Mouse (Mus musculus) heart, embryonic 10.5 days (tissue): Measurements from ENCODE around the gene St3gal5. TPM values are rescaled to one million over a fixed set of nuclear protein-coding genes. Genes with fewer than 3 reads are reported as not detected.
"Not testable (repeated sequence)": the region's sequence is repeated elsewhere in the genome, so short reads cannot be mapped to it uniquely, and the experiment has no call there.

ENCODE experiments used
- DNase-seq: peaks from one replicate; pipeline ENCODE4 v3.0.0-alpha.2; 2017; ENCODE audit warnings: low spot score
- H3K27ac ChIP-seq: fragments of 300-500 bp; sonication (generic); 2 replicates; pipeline ENCODE4 v1.5.1; 2016; ENCODE audit warnings: mild to moderate bottlenecking
- H3K27me3 ChIP-seq: fragments of 300-500 bp; sonication (generic); 2 replicates; pipeline ENCODE4 v1.6.1; 2016; ENCODE audit warnings: mild to moderate bottlenecking; ENCODE audit not compliant: poor library complexity, insufficient read depth, severe bottlenecking
- H3K36me3 ChIP-seq: fragments of 300-500 bp; sonication (generic); 2 replicates; pipeline ENCODE4 v1.6.1; 2016; ENCODE audit warnings: mild to moderate bottlenecking, moderate library complexity
- H3K4me1 ChIP-seq: fragments of 300-500 bp; sonication (generic); 2 replicates; pipeline ENCODE4 v1.6.1; 2016; ENCODE audit warnings: mild to moderate bottlenecking
- H3K4me3 ChIP-seq: fragments of 300-500 bp; sonication (generic); 2 replicates; pipeline ENCODE4 v1.5.1; 2016; ENCODE audit warnings: mild to moderate bottlenecking, moderate library complexity
- H3K9me3 ChIP-seq: fragments of 300-500 bp; sonication (generic); 2 replicates; pipeline ENCODE4 v1.6.1; 2016; ENCODE audit warnings: mild to moderate bottlenecking, moderate library complexity
- WGBS: fragments of 180-500 bp; shearing (Covaris S2); methylation state at CpG from one replicate; pipeline ENCODE4 v1.1.7; 2016; 5-methylcytosine and 5-hydroxymethylcytosine counted together
- polyA plus RNA-seq: library from polyadenylated mRNA; unstranded; fragments of >200 nt; fragmentation: Nextera tagmentation; extraction: Ambion mirVana; gene quantifications from 2 replicates; pipeline ENCODE4 v1.2.1, GENCODE M21; 2016

Gene St3gal5
- polyA plus RNA-seq, result 59.5 and 64.1 TPM in 2 replicates

GRCm38 (mm10) chr6:72097181-72097995 lies at the start of gene St3gal5:
St3gal5 (plus strand) TSS chr6:72097592.
- Histone ChIP-seq H3K4me3 (peak within 1 kb of the TSS; percentile 94), H3K27ac (peak within 1 kb of the TSS; percentile 97), H3K36me3 (no peaks in the 10 kb centered on the region), H3K27me3 (no peaks in the 10 kb centered on the region), H3K9me3 (no peaks in the 10 kb centered on the region), H3K4me1 (peaks cover 70% of the 10 kb centered on the region)
- DNase-seq, result peak; percentile 97
- WGBS, result under 1% methylated on average over 78 of the region's 81 CpGs

- Histone ChIP-seq H3K4me1 (peaks cover 10% of the 10 kb centered on the region), H3K36me3 (no peaks in the 10 kb centered on the region), H3K27ac (no peak overlapping the region), H3K9me3 (no peaks in the 10 kb centered on the region), H3K4me3 (no peak overlapping the region), H3K27me3 (no peaks in the 10 kb centered on the region)
- no peak for DNase-seq
- 86% methylated on average over 5 of the region's 5 CpGs for WGBS
Observed at GRCm38 (mm10) chr6:72048643-72049042, 48.7 kb upstream of the St3gal5 start.

- 46% methylated on average over 6 of the region's 6 CpGs for WGBS
Observed at GRCm38 (mm10) chr6:72049941-72050340, 47.5 kb upstream of the St3gal5 start.

GRCm38 (mm10) chr6:72050827-72051226 lies 46.6 kb upstream of the St3gal5 start:
- DNase-seq, result no peak
- H3K4me1 ChIP-seq, result peaks cover 10% of the 10 kb centered on the region
- no peak overlapping the region for H3K27ac ChIP-seq
- no peaks in the 10 kb centered on the region for H3K9me3 ChIP-seq
- WGBS, result 47% methylated on average over 7 of the region's 7 CpGs
- H3K36me3 ChIP-seq, result no peaks in the 10 kb centered on the region
- no peak overlapping the region for H3K4me3 ChIP-seq
- no peaks in the 10 kb centered on the region for H3K27me3 ChIP-seq

More at GRCm38 (mm10) chr6:72049941-72050340, 47.5 kb upstream of the St3gal5 start:
- H3K4me1 ChIP-seq, result peaks cover 10% of the 10 kb centered on the region
- no peaks in the 10 kb centered on the region for H3K27me3 ChIP-seq
- H3K36me3 ChIP-seq, result no peaks in the 10 kb centered on the region
- H3K9me3 ChIP-seq, result no peaks in the 10 kb centered on the region
- no peak for DNase-seq
- no peak overlapping the region for H3K4me3 ChIP-seq
- H3K27ac ChIP-seq, result no peak overlapping the region

GRCm38 (mm10) chr6:72051247-72051646 lies 46.1 kb upstream of the St3gal5 start:
- H3K4me3 ChIP-seq, result no peak overlapping the region
- WGBS, result 80% methylated on average over 2 of the region's 2 CpGs
- no peak for DNase-seq
- peaks cover 10% of the 10 kb centered on the region for H3K4me1 ChIP-seq
- no peaks in the 10 kb centered on the region for H3K9me3 ChIP-seq
- H3K27me3 ChIP-seq, result no peaks in the 10 kb centered on the region
- no peak overlapping the region for H3K27ac ChIP-seq
- no peaks in the 10 kb centered on the region for H3K36me3 ChIP-seq

- WGBS, result 54% methylated on average over 6 of the region's 6 CpGs
- H3K4me3 ChIP-seq, result no peak overlapping the region
- H3K36me3 ChIP-seq, result no peaks in the 10 kb centered on the region
- H3K27me3 ChIP-seq, result no peaks in the 10 kb centered on the region
- H3K9me3 ChIP-seq, result no peaks in the 10 kb centered on the region
- H3K4me1 ChIP-seq, result peaks cover 10% of the 10 kb centered on the region
- H3K27ac ChIP-seq, result no peak overlapping the region
- DNase-seq, result no peak
Observed at GRCm38 (mm10) chr6:72051757-72052156, 45.6 kb upstream of the St3gal5 start.

- WGBS, result 79% methylated on average over 2 of the region's 2 CpGs
- Histone ChIP-seq H3K27ac (no peak overlapping the region), H3K27me3 (no peaks in the 10 kb centered on the region), H3K36me3 (no peaks in the 10 kb centered on the region), H3K4me3 (no peak overlapping the region), H3K9me3 (no peaks in the 10 kb centered on the region), H3K4me1 (no peaks in the 10 kb centered on the region; the same call in 1 of the 2 replicates)
- no peak for DNase-seq
Observed at GRCm38 (mm10) chr6:72056548-72056947, 40.8 kb upstream of the St3gal5 start.

- Histone ChIP-seq H3K27me3 (no peaks in the 10 kb centered on the region), H3K4me1 (peaks cover 5% of the 10 kb centered on the region; the same call in 1 of the 2 replicates), H3K4me3 (no peak overlapping the region), H3K27ac (no peak overlapping the region), H3K9me3 (no peaks in the 10 kb centered on the region), H3K36me3 (no peaks in the 10 kb centered on the region)
- WGBS, result 76% methylated on average over 9 of the region's 9 CpGs
- no peak for DNase-seq
Observed at GRCm38 (mm10) chr6:72058398-72058889, 38.9 kb upstream of the St3gal5 start.

- not testable (repeated sequence) for H3K9me3 ChIP-seq, H3K27me3 ChIP-seq, H3K36me3 ChIP-seq, H3K4me3 ChIP-seq, DNase-seq, H3K27ac ChIP-seq
- WGBS, result 83% methylated on average over 10 of the region's 10 CpGs
- H3K4me1 ChIP-seq, result peaks cover 18% of the 10 kb centered on the region; the same call in 1 of the 2 replicates
Observed at GRCm38 (mm10) chr6:72060677-72061076, 36.7 kb upstream of the St3gal5 start.

GRCm38 (mm10) chr6:72063718-72064117 lies 33.7 kb upstream of the St3gal5 start:
- DNase-seq, result no peak
- WGBS, result 46% methylated on average over 6 of the region's 6 CpGs
- H3K27me3 ChIP-seq, result no peaks in the 10 kb centered on the region

GRCm38 (mm10) chr6:72065988-72066387 lies 31.4 kb upstream of the St3gal5 start:
- H3K27ac ChIP-seq, result 0 out of 2 replicates have a peak overlapping the region, but pooled peaks have one; percentile 16
- H3K4me3 ChIP-seq, result no peak overlapping the region
- DNase-seq, result no peak
- H3K4me1 ChIP-seq, result peaks cover 20% of the 10 kb centered on the region; the same call in 1 of the 2 replicates
- WGBS, result 59% methylated on average over 10 of the region's 10 CpGs
- no peaks in the 10 kb centered on the region for H3K9me3 ChIP-seq
- no peaks in the 10 kb centered on the region for H3K27me3 ChIP-seq
- no peaks in the 10 kb centered on the region for H3K36me3 ChIP-seq

More at GRCm38 (mm10) chr6:72063718-72064117, 33.7 kb upstream of the St3gal5 start:
- Histone ChIP-seq H3K27ac (no peak overlapping the region), H3K4me1 (peaks cover 20% of the 10 kb centered on the region; the same call in 1 of the 2 replicates), H3K36me3 (no peaks in the 10 kb centered on the region), H3K4me3 (no peak overlapping the region), H3K9me3 (no peaks in the 10 kb centered on the region)

- WGBS, result 88% methylated on average over 4 of the region's 4 CpGs
- Histone ChIP-seq H3K36me3 (no peaks in the 10 kb centered on the region), H3K4me1 (peaks cover 15% of the 10 kb centered on the region; the same call in 1 of the 2 replicates), H3K9me3 (no peaks in the 10 kb centered on the region), H3K27me3 (no peaks in the 10 kb centered on the region), H3K4me3 (no peak overlapping the region), H3K27ac (no peak overlapping the region)
- DNase-seq, result no peak
Observed at GRCm38 (mm10) chr6:72068436-72068835, 29.0 kb upstream of the St3gal5 start.

GRCm38 (mm10) chr6:72071281-72071870 lies 26.0 kb upstream of the St3gal5 start:
- H3K27ac ChIP-seq, result no peak overlapping the region
- peaks cover 7% of the 10 kb centered on the region; the same call in 1 of the 2 replicates for H3K4me1 ChIP-seq
- no peaks in the 10 kb centered on the region for H3K36me3 ChIP-seq
- H3K4me3 ChIP-seq, result no peak overlapping the region
- WGBS, result 56% methylated on average over 5 of the region's 5 CpGs
- no peaks in the 10 kb centered on the region for H3K27me3 ChIP-seq
- H3K9me3 ChIP-seq, result no peaks in the 10 kb centered on the region
- no peak for DNase-seq
